Mouse (Mus musculus) liver, embryonic 14.5 days (tissue): ENCODE results near the gene Tnrc6a. TPM values are rescaled to one million over a fixed set of nuclear protein-coding genes. Genes with fewer than 3 reads are reported as not detected.

Source experiments
- ATAC-seq: fragments of 200-750 bp; cut with Nextera tagmentation; 2 replicates; pipeline ENCODE4 v1.8.0; 2017; ENCODE audit warnings: moderate number of reproducible peaks, mild to moderate bottlenecking, moderate library complexity; ENCODE audit not compliant: insufficient read depth
- DNase-seq, 3 experiments: peaks; one replicate each; pipeline ENCODE4 v3.0.0-alpha.2; 2012 to 2013; ENCODE audit warnings: low read depth in 3 of 3, low spot score in 3 of 3
- H3K27ac ChIP-seq: fragments of 300-500 bp; sonication (generic); 2 replicates; pipeline ENCODE4 v1.5.1; 2014; ENCODE audit warnings: moderate library complexity, mild to moderate bottlenecking, control low read depth, inconsistent platforms
- H3K27me3 ChIP-seq: fragments of 300-500 bp; sonication (generic); 2 replicates; pipeline ENCODE4 v1.6.1; 2014; ENCODE audit warnings: mild to moderate bottlenecking, low read length, moderate library complexity; ENCODE audit not compliant: control insufficient read depth, insufficient read depth
- H3K36me3 ChIP-seq: fragments of 300-500 bp; sonication (generic); replicated peaks from 2 replicates; pipeline ENCODE4 v1.6.1; 2014; ENCODE audit warnings: low read depth; ENCODE audit not compliant: control insufficient read depth, insufficient read depth
- H3K4me1 ChIP-seq, 2 experiments: fragments of 200-500 bp in 1 of 2; fragments of 300-500 bp in 1 of 2; sonication (generic) in 1 of 2; replicated peaks; 2 replicates each; pipeline ENCODE4 v1.6.1; 2012 to 2014; ENCODE audit warnings: antibody characterized with exemption in 1 of 2, inconsistent platforms in 1 of 2, low read length in 1 of 2; ENCODE audit not compliant: control insufficient read depth in 2 of 2, insufficient read depth in 2 of 2
- H3K4me2 ChIP-seq: fragments of 300-500 bp; sonication (generic); 2 replicates; pipeline ENCODE4 v1.6.1; 2014; ENCODE audit warnings: low read depth, mild to moderate bottlenecking, control low read depth, moderate library complexity
- H3K4me3 ChIP-seq, 2 experiments: fragments of 200-500 bp in 1 of 2; fragments of 300-500 bp in 1 of 2; sonication (generic) in 1 of 2; 2 replicates each; pipeline ENCODE4 v1.5.1; 2012 to 2014; ENCODE audit warnings: low read depth in 2 of 2, low read length in 2 of 2, mild to moderate bottlenecking in 2 of 2, control low read depth in 1 of 2, inconsistent platforms in 1 of 2, moderate library complexity in 1 of 2; ENCODE audit not compliant: insufficient read depth in 1 of 2
- H3K9ac ChIP-seq: fragments of 300-500 bp; sonication (generic); replicated peaks from 2 replicates; pipeline ENCODE4 v1.6.1; 2014; ENCODE audit warnings: mild to moderate bottlenecking, control low read depth, moderate library complexity
- H3K9me3 ChIP-seq: fragments of 300-500 bp; sonication (generic); 2 replicates; pipeline ENCODE4 v1.6.1; 2016; ENCODE audit warnings: low read length, mixed read lengths; ENCODE audit not compliant: control insufficient read depth
- CTCF ChIP-seq: IDR thresholded peaks from 2 replicates; pipeline ENCODE4 v1.5.1; 2016; ENCODE audit warnings: antibody characterized with exemption, low read depth, control low read depth
- EP300 ChIP-seq: IDR thresholded peaks from 2 replicates; pipeline ENCODE4 v1.6.1; 2016; ENCODE audit warnings: antibody characterized with exemption, low read depth
- WGBS: fragments of 180-500 bp; shearing (Covaris S2); extraction: QIAGEN DNeasy Blood & Tissue Kit; methylation state at CpG from one replicate; pipeline ENCODE4 v1.1.7; 2014; ENCODE audit not compliant: insufficient replicate concordance; 5-methylcytosine and 5-hydroxymethylcytosine counted together
- polyA plus RNA-seq, 2 experiments: library from polyadenylated mRNA; depleted of rRNA in 1 of 2; stranded (reverse) in 1 of 2; unstranded in 1 of 2; fragments of >200 nt; fragmentation: Nextera tagmentation in 1 of 2; extraction: Ambion mirVana in 1 of 2; gene quantifications; 2 replicates each; pipeline versions ENCODE4 v1.2.1 to v1.2.3; 2012 to 2014

Tnrc6a gene
- polyA plus RNA-seq, 2 experiments, result 8.8 to 14.1 TPM

DNA sequence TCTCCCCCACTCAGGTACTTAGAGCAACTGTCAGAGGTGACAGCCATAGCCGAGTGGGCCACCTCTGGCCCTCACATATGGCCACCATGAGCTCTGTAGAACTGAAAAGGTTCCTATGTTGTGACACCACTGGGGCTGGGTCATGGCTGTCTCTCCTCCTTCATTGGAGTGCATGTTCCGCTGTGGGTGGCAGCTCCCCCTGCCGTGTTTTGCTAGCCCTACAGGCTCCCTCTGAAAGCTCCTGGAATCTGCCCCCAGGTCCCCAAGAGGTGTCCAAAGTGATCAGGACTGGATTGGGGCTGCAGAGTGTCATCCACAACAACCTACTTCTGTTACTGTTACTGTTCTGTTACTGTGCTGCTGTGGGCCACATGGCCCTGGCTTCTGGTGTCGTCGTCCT, 88.6 kb downstream of the Tnrc6a start:
- H3K27me3 ChIP-seq, result no peaks in the 10 kb centered on the region
- no peak overlapping the region for H3K4me3 ChIP-seq
- H3K4me2 ChIP-seq, result no peak overlapping the region
- WGBS, result 57% methylated on average over 5 of the region's 5 CpGs
- ATAC-seq (no peak), DNase-seq (no peak)
- H3K27ac ChIP-seq, result no peak overlapping the region
- no peak overlapping the region for H3K9ac ChIP-seq
- no peaks in the 10 kb centered on the region for H3K36me3 ChIP-seq
- no peak for TF ChIP-seq CTCF
- no peak for TF ChIP-seq EP300
- H3K4me1 ChIP-seq, result no peaks in the 10 kb centered on the region
- H3K9me3 ChIP-seq, result no peaks in the 10 kb centered on the region

DNA sequence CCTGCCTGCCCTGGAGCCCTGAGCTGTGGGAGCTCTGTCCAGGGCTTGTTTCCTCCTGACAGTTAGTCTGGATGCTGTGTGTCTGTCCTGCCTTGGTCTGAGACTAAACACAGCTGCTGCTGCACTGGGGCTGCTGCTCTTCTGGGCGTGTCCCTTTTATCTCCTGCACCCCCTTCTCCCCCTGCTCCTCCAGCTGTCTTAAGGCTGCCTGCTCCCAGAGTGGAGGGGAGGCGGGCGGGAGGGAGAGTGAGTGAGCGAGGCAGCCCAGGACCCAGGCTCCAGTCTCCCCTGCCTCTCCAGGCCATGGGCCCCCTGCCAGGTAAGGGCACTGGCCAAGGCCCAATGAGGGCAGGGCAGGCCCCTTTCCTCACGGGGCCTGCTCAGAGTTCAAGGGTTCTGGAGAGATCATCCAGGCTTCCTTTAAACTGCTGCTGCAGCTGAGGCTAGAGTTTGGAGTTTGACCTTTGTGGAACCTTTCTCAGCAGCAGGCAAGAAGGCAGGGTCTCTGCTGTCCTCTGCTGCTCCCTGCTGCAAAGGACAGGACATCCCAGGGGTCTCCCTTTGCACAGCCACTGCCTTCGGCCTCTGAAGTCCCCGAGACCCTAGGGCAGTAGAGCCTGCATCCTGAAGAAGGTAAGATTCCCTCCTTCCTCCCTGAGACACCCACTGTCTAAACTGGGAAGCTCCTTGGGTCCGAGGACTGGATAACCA, 90.8 kb downstream of the Tnrc6a start, which contains the start of gene Slc5a11:
Slc5a11 (plus strand) TSS at position 416 of the 711 bp plus-strand sequence.
- WGBS, result 35% methylated on average over 8 of the region's 8 CpGs

DNA sequence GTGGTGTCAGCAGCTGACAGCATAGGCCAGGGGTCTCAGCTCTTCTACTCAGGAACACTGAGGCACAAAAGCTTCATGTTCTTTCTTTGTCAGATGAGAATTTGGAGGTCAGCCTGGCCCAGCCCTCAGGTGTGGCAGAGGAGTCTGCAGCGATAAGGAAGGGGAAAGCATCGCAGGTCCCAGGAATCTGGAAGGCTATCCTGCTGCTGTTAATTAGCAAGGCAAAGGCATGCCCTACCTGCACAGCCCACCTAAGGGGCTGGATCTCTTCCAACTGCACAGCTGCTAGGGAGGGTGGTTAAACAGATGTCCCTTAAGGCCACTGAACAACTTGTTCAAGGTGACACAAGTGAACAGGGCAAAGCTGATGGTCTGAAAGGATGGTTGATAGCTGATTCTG, 91.5 kb downstream of the Tnrc6a start:
- no peak overlapping the region for H3K4me3 ChIP-seq
- ATAC-seq, result no peak
- no peak overlapping the region for H3K4me2 ChIP-seq

More for the DNA sequence above, 90.8 kb downstream of the Tnrc6a start, which contains the start of gene Slc5a11:
- H3K4me3 ChIP-seq, result no peak within 1 kb of the TSS
- no peak within 1 kb of the TSS for H3K27ac ChIP-seq
- no peak for DNase-seq
- no peaks in the 10 kb centered on the region for H3K4me1 ChIP-seq
- no peak within 1 kb of the TSS for H3K9ac ChIP-seq
- no peaks in the 10 kb centered on the region for H3K36me3 ChIP-seq
- TF ChIP-seq CTCF, result no peak
- no peak for TF ChIP-seq EP300
- no peak within 1 kb of the TSS for H3K4me2 ChIP-seq
- no peaks in the 10 kb centered on the region for H3K27me3 ChIP-seq
- no peaks in the 10 kb centered on the region for H3K9me3 ChIP-seq
- no peak for ATAC-seq

DNA sequence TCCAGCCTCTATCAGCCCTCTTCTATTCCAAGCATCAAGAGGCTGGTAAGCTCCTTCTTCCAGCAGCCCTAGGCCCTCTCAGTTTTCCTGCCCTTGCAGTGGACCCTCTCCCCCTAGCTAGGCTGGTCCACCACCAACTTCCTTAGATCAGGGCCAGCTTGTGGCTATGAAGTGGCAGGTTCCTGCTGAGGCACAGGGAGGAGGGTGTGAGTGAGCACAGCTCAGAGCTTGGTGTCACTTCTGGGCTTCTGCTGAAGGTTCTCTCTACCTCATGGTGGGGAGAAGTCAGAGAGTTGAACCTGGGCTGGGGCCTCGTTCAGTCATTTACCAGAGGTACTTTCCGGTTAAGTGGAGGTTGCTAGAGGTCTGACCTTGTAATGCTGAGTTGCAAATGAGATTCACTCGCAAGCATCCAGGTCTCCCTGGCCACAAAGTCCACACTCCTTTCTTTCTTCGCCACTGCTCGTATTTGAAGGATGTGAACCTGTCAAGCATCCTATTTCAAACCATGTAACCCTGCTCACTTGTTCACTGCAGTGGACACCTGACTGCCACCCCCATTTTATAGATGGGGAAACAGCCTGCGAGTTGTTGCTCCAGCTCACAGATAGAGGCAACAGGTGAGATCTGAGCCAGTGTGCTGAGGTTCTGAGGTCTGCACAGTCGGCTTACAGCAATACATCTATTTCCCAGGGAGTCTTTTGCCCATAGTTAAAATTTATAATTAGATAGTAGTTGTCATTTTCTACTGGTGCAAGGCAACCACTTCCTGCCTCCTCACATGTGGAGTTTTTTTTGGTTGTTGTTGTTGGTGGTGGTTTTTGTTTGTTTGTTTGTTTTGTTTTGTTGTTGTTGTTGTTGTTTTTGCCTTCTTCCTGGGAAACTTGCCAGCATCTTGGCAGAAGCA, 94.0 kb downstream of the Tnrc6a start:
- 47% methylated on average over 7 of the region's 7 CpGs for WGBS
- no peaks in the 10 kb centered on the region for H3K4me1 ChIP-seq
- no peaks in the 10 kb centered on the region for H3K9me3 ChIP-seq

More for the DNA sequence above, 91.5 kb downstream of the Tnrc6a start:
- Histone ChIP-seq H3K9me3 (no peaks in the 10 kb centered on the region), H3K4me1 (no peaks in the 10 kb centered on the region), H3K27ac (no peak overlapping the region), H3K36me3 (no peaks in the 10 kb centered on the region), H3K9ac (no peak overlapping the region), H3K27me3 (no peaks in the 10 kb centered on the region)
- DNase-seq, result no peak
- TF ChIP-seq EP300 (no peak), CTCF (no peak)
- WGBS, result 68% methylated on average over 2 of the region's 2 CpGs

DNA sequence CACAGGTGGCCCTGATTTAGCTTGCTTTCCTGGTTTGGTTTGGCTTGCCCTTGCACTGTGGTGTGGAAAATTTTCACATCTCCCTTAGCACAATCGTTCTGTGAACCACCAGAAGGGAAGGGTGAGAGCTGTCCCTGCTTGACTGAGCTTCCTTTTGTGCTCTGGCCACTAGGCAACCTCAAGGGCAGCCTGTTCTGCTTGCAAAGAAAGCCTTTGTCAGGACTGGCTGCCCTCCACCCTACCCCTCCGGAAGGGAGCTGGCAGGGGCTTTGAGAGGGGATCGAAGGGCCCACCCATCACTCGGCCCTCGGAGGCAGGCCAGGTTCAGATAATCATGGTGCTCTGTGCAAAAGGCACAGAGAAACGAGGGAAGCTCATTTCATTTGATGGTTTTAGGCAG, 94.9 kb downstream of the Tnrc6a start:
- Histone ChIP-seq H3K27ac (no peak overlapping the region), H3K27me3 (no peaks in the 10 kb centered on the region), H3K4me1 (no peaks in the 10 kb centered on the region), H3K9me3 (no peaks in the 10 kb centered on the region), H3K9ac (no peak overlapping the region), H3K36me3 (no peaks in the 10 kb centered on the region), H3K4me3 (no peak overlapping the region), H3K4me2 (no peak overlapping the region)
- 35% methylated on average over 6 of the region's 6 CpGs for WGBS
- no peak for ATAC-seq
- TF ChIP-seq EP300, result no peak
- DNase-seq, result no peak

More for the DNA sequence above, 94.0 kb downstream of the Tnrc6a start:
- Histone ChIP-seq H3K9ac (no peak overlapping the region), H3K27me3 (no peaks in the 10 kb centered on the region), H3K27ac (no peak overlapping the region), H3K4me2 (no peak overlapping the region), H3K36me3 (no peaks in the 10 kb centered on the region), H3K4me3 (no peak overlapping the region)
- no peak for TF ChIP-seq EP300
- no peak for TF ChIP-seq CTCF
- ATAC-seq, result no peak
- DNase-seq, result no peak
